Comparison of ENCODE assay signal across 24 mouse cellular contexts in the genomic region with DNA sequence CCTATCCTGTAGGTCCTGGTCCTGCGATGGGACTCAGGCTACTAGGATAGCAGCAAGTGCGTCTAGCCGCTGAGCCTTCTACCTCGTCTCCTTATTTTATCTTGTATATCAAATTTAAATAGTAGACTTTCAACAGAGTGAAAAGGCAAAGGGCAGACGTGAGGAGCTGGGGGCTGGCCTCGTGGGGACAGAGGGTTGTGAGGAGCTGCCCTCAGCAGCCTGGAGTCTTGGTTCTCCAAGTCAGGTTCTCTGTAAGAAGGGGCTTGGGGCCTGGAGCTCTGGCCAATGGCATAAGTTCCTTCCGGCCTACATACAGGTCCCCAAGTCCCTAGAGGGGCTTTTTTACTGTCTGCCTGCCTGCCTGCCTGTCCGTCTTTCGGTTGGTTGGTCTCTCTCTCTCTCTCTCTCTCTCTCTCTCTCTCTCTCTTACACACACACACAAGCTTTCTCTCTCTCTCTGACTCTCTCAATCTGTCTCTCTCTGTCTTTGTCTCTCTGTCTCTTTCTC. TPM values are rescaled to one million over a fixed set of nuclear protein-coding genes. Genes with fewer than 3 reads are reported as not detected.
DNase-seq lines count a peak whose midpoint lies in the region; ATAC-seq and TF ChIP-seq lines count a peak whose summit lies in the region.
"Had no signal": no experiment of that assay in that cellular context is flagged by ENCODE, and none has a peak within 500 bp of the region (broad histone marks: within the 10 kb centered on the region; RNA-seq: fewer than 3 reads in every experiment).

No protein-coding gene starts in this region.

- ATAC-seq in forebrain, embryonic 14.5 days = no peak
- no peak for ATAC-seq in midbrain, postnatal 0 days (ENCODE audit: low FRiP score)
- ATAC-seq: CD4-positive, CD25-positive, alpha-beta regulatory T cell, adult 4 months; Patski had no signal

- H3K4me1 ChIP-seq in forebrain, embryonic 10.5 days = peaks cover 35% of the 10 kb centered on the region
- H3K4me1 ChIP-seq in forebrain, embryonic 14.5 days (ENCODE audit: control insufficient read depth, insufficient read depth, low read length) = peaks cover 7% of the 10 kb centered on the region; the same call in 1 of the 2 replicates
- H3K4me1 ChIP-seq in midbrain, embryonic 10.5 days = peaks cover 38% of the 10 kb centered on the region
- H3K4me1 ChIP-seq in midbrain, postnatal 0 days (ENCODE audit: insufficient read depth, low read length) = no peaks in the 10 kb centered on the region
- H3K4me1 ChIP-seq in embryonic facial prominence, embryonic 10.5 days = peaks cover 35% of the 10 kb centered on the region
- H3K4me1 ChIP-seq: liver, embryonic 15.5 days had no signal

- no peaks in the 10 kb centered on the region for H3K36me3 ChIP-seq in forebrain, embryonic 10.5 days (replicated peaks)
- H3K36me3 ChIP-seq in forebrain, embryonic 14.5 days (ENCODE audit: control insufficient read depth, insufficient read depth, low read length) = no peaks in the 10 kb centered on the region
- no peaks in the 10 kb centered on the region for H3K36me3 ChIP-seq in midbrain, embryonic 10.5 days
- no peaks in the 10 kb centered on the region for H3K36me3 ChIP-seq in midbrain, postnatal 0 days (ENCODE audit: insufficient read depth, low read length)
- H3K36me3 ChIP-seq in embryonic facial prominence, embryonic 10.5 days (replicated peaks) = no peaks in the 10 kb centered on the region
- H3K36me3 ChIP-seq: heart, embryonic 10.5 days; liver, embryonic 15.5 days had no signal

- H3K4me2 ChIP-seq in forebrain, embryonic 14.5 days (ENCODE audit: low read length) = no peak overlapping the region
- H3K4me2 ChIP-seq in midbrain, postnatal 0 days (ENCODE audit: low read depth, low read length, poor library complexity, severe bottlenecking) = no peak overlapping the region
- H3K4me2 ChIP-seq: liver, embryonic 15.5 days had no signal

- H3K27ac ChIP-seq in forebrain, embryonic 10.5 days = peak overlapping the region; percentile 62
- no peak overlapping the region for H3K27ac ChIP-seq in forebrain, embryonic 14.5 days (ENCODE audit: low read depth, low read length)
- peak overlapping the region; percentile 75 for H3K27ac ChIP-seq in midbrain, embryonic 10.5 days (replicated peaks)
- H3K27ac ChIP-seq in midbrain, postnatal 0 days (ENCODE audit: low read depth, low read length) = no peak overlapping the region
- H3K27ac ChIP-seq in embryonic facial prominence, embryonic 10.5 days (replicated peaks) = peak overlapping the region; percentile 75
- H3K27ac ChIP-seq: gastrocnemius, adult 2 months; heart, embryonic 10.5 days; kidney, postnatal 0 days; liver, embryonic 15.5 days had no signal

- TF ChIP-seq CTCF in midbrain, postnatal 0 days (IDR thresholded peaks at IDR 0.05) = no peak

- H3K4me3 ChIP-seq in forebrain, embryonic 10.5 days = no peak overlapping the region
- no peak overlapping the region for H3K4me3 ChIP-seq in forebrain, embryonic 14.5 days (ENCODE audit: low read depth, low read length)
- H3K4me3 ChIP-seq in midbrain, embryonic 10.5 days = no peak overlapping the region
- no peak overlapping the region for H3K4me3 ChIP-seq in midbrain, postnatal 0 days (ENCODE audit: low read depth, low read length)
- no peak overlapping the region for H3K4me3 ChIP-seq in embryonic facial prominence, embryonic 10.5 days
- H3K4me3 ChIP-seq: gastrocnemius, adult 2 months; heart, embryonic 10.5 days; liver, embryonic 15.5 days had no signal

- H3K27me3 ChIP-seq in forebrain, embryonic 10.5 days (ENCODE audit: poor library complexity, severe bottlenecking) = peaks cover 82% of the 10 kb centered on the region
- H3K27me3 ChIP-seq in forebrain, embryonic 14.5 days (replicated peaks; ENCODE audit: control insufficient read depth, insufficient read depth, low read length) = no peaks in the 10 kb centered on the region
- peaks cover 91% of the 10 kb centered on the region for H3K27me3 ChIP-seq in midbrain, embryonic 10.5 days (ENCODE audit: low read depth, poor library complexity, severe bottlenecking)
- H3K27me3 ChIP-seq in midbrain, postnatal 0 days (ENCODE audit: insufficient read depth, low read length) = no peaks in the 10 kb centered on the region
- peaks cover 40% of the 10 kb centered on the region for H3K27me3 ChIP-seq in embryonic facial prominence, embryonic 10.5 days (replicated peaks; ENCODE audit: low read depth, poor library complexity, severe bottlenecking)
- H3K27me3 ChIP-seq: liver, embryonic 15.5 days had no signal

- H3K9me3 ChIP-seq in forebrain, embryonic 10.5 days = peaks cover 6% of the 10 kb centered on the region; the same call in 1 of the 2 replicates
- H3K9me3 ChIP-seq in forebrain, embryonic 14.5 days (replicated peaks; ENCODE audit: control insufficient read depth, low read length) = no peaks in the 10 kb centered on the region
- H3K9me3 ChIP-seq in midbrain, embryonic 10.5 days (replicated peaks) = peaks cover 3% of the 10 kb centered on the region; the same call in 1 of the 2 replicates
- H3K9me3 ChIP-seq in midbrain, postnatal 0 days (ENCODE audit: low read length) = peaks cover 3% of the 10 kb centered on the region; the same call in 1 of the 2 replicates
- H3K9me3 ChIP-seq in embryonic facial prominence, embryonic 10.5 days = no peaks in the 10 kb centered on the region
- H3K9me3 ChIP-seq: heart, embryonic 10.5 days; liver, embryonic 15.5 days had no signal

- DNase-seq in forebrain, embryonic 10.5 days (ENCODE audit: extremely low spot score, low spot score) = no peak
- DNase-seq in forebrain, embryonic 14.5 days (ENCODE audit: low spot score) = no peak
- peak; percentile 48 for DNase-seq in midbrain, embryonic 10.5 days (ENCODE audit: low spot score)
- DNase-seq in midbrain, postnatal 0 days (ENCODE audit: low spot score) = no peak
- DNase-seq in embryonic facial prominence, embryonic 10.5 days (ENCODE audit: low spot score) = no peak
- DNase-seq in retina, embryonic 14.5 days (ENCODE audit: low spot score) = peak; percentile 64
- DNase-seq in kidney, adult 9 months = no peak
- DNase-seq: adrenal gland, adult 8-10 months; cerebellum, adult 9-11 months; gastrocnemius, adult 2 months; heart, postnatal 10 days; kidney, adult 11 months; thymus, postnatal 25 days had no signal

- no peak overlapping the region for H3K9ac ChIP-seq in forebrain, embryonic 14.5 days (ENCODE audit: low read length)
- H3K9ac ChIP-seq in midbrain, postnatal 0 days (replicated peaks; ENCODE audit: low read length, poor library complexity, severe bottlenecking) = no peak overlapping the region
- H3K9ac ChIP-seq: liver, embryonic 15.5 days had no signal

- 17% methylated on average over 9 of the region's 9 CpGs for WGBS in forebrain, embryonic 10.5 days
- 18% methylated on average over 7 of the region's 9 CpGs for WGBS in forebrain, embryonic 14.5 days
- WGBS in midbrain, embryonic 10.5 days = 19% methylated on average over 9 of the region's 9 CpGs
- 20% methylated on average over 9 of the region's 9 CpGs for WGBS in midbrain, postnatal 0 days
- 21% methylated on average over 9 of the region's 9 CpGs for WGBS in embryonic facial prominence, embryonic 10.5 days

RNA-seq across cellular contexts. Expression of a gene that starts 30.3 kb away (rescaled TPM):
- 20.0 and 21.0 TPM in 2 replicates for polyA plus RNA-seq in forebrain, embryonic 10.5 days (2016; fragmentation: Nextera tagmentation; extraction: Ambion mirVana)
- polyA plus RNA-seq in forebrain, embryonic 14.5 days (2014; fragmentation: Nextera tagmentation; extraction: Ambion mirVana) = 51.5 and 57.8 TPM in 2 replicates
- polyA plus RNA-seq in midbrain, embryonic 10.5 days (2016; fragmentation: Nextera tagmentation; extraction: Ambion mirVana) = 19.3 and 23.4 TPM in 2 replicates
- total RNA-seq in midbrain, postnatal 0 days (2014; rRNA removed) = 101 and 114 TPM in 2 replicates
- 208 and 217 TPM in 2 replicates for polyA plus RNA-seq in midbrain, postnatal 0 days (2015; fragmentation: Nextera tagmentation; extraction: Ambion mirVana)
- polyA plus RNA-seq in embryonic facial prominence, embryonic 10.5 days (2016; fragmentation: Nextera tagmentation; extraction: Ambion mirVana) = 17.4 and 18.0 TPM in 2 replicates
- total RNA-seq: neutrophil, adult 5-6 weeks had no signal

RNA-seq across cellular contexts. Expression of a gene that starts 41.1 kb away (rescaled TPM):
- 0.24 and 1.3 TPM in 2 replicates for polyA plus RNA-seq in forebrain, embryonic 10.5 days (2016; fragmentation: Nextera tagmentation; extraction: Ambion mirVana)
- 0.29 and 0.45 TPM in 2 replicates for polyA plus RNA-seq in forebrain, embryonic 14.5 days (2014; fragmentation: Nextera tagmentation; extraction: Ambion mirVana)
- 0.89 and 0.90 TPM in 2 replicates for polyA plus RNA-seq in midbrain, embryonic 10.5 days (2016; fragmentation: Nextera tagmentation; extraction: Ambion mirVana)
- total RNA-seq in midbrain, postnatal 0 days (2014; rRNA removed) = not detected in 2 replicates
- polyA plus RNA-seq in midbrain, postnatal 0 days (2015; fragmentation: Nextera tagmentation; extraction: Ambion mirVana) = not detected in 2 replicates
- 0.88 and 0.98 TPM in 2 replicates for polyA plus RNA-seq in embryonic facial prominence, embryonic 10.5 days (2016; fragmentation: Nextera tagmentation; extraction: Ambion mirVana)
- total RNA-seq: adrenal gland, adult 8-10 months; gastrocnemius, adult 2 months; heart, postnatal 10 days; layer of hippocampus, postnatal 25 days; left cerebral cortex, postnatal 14 days; neutrophil, adult 5-6 weeks had no signal
- polyA plus RNA-seq: CD4-positive, CD25-positive, alpha-beta regulatory T cell, adult 4 months; gonadal fat pad, adult 2 months; heart, embryonic 10.5 days; kidney, postnatal 0 days; limb, embryonic 14.5 days; liver, embryonic 15.5 days; lung, embryonic 16.5 days; Patski had no signal

RNA-seq across cellular contexts. Expression of a gene that starts 57.1 kb away (rescaled TPM):
- polyA plus RNA-seq in forebrain, embryonic 10.5 days (2016; fragmentation: Nextera tagmentation; extraction: Ambion mirVana) = 20.3 and 21.9 TPM in 2 replicates
- 10.1 and 13.7 TPM in 2 replicates for polyA plus RNA-seq in forebrain, embryonic 14.5 days (2014; fragmentation: Nextera tagmentation; extraction: Ambion mirVana)
- polyA plus RNA-seq in midbrain, embryonic 10.5 days (2016; fragmentation: Nextera tagmentation; extraction: Ambion mirVana) = 16.1 and 18.9 TPM in 2 replicates
- 13.8 and 20.2 TPM in 2 replicates for total RNA-seq in midbrain, postnatal 0 days (2014; rRNA removed)
- 17.0 and 19.0 TPM in 2 replicates for polyA plus RNA-seq in midbrain, postnatal 0 days (2015; fragmentation: Nextera tagmentation; extraction: Ambion mirVana)
- polyA plus RNA-seq in embryonic facial prominence, embryonic 10.5 days (2016; fragmentation: Nextera tagmentation; extraction: Ambion mirVana) = 21.8 and 22.3 TPM in 2 replicates

Comparison
In these comparisons a context has a peak if more than half of its experiments do, and no peak if none do; other contexts are left out.
1. DNase-seq: peak in midbrain, embryonic 10.5 days (single experiment) and retina, embryonic 14.5 days (single experiment); none in forebrain, embryonic 10.5 days (single experiment), forebrain, embryonic 14.5 days (single experiment), midbrain, postnatal 0 days (single experiment), embryonic facial prominence, embryonic 10.5 days (single experiment) and kidney, adult 9 months (single experiment).
2. H3K27ac ChIP-seq: peak in forebrain, embryonic 10.5 days (single experiment), midbrain, embryonic 10.5 days (single experiment) and embryonic facial prominence, embryonic 10.5 days (single experiment); none in forebrain, embryonic 14.5 days (single experiment) and midbrain, postnatal 0 days (single experiment).